Mouse (Mus musculus): ENCODE data around the gene Iah1. TPM values are rescaled to one million over a fixed set of nuclear protein-coding genes. Genes with fewer than 3 reads are reported as not detected.

Gene Iah1
- polyA plus RNA-seq, 1 experiment from 2014 or later, result 82.5 TPM

GRCm38 (mm10) chr12:21286712-21287650 lies 29.2 kb upstream of the Iah1 start:
- Histone ChIP-seq H3K4me1 (ENCODE audit: control insufficient read depth, insufficient read depth, low read length) (peaks cover 7% of the 10 kb centered on the region), H3K4me3 (ENCODE audit: low read length) (peak overlapping the region; percentile 93), H3K27me3 (replicated peaks; ENCODE audit: control insufficient read depth, insufficient read depth, low read length) (no peaks in the 10 kb centered on the region), H3K27ac (ENCODE audit: low read length) (peak overlapping the region; percentile 92), H3K9me3 (ENCODE audit: control insufficient read depth, low read length) (no peaks in the 10 kb centered on the region), H3K9ac (ENCODE audit: low read depth, low read length) (peak overlapping the region; percentile 93), H3K36me3 (ENCODE audit: control insufficient read depth, insufficient read depth, low read length) (peaks cover 4% of the 10 kb centered on the region; the same call in 1 of the 2 replicates), H3K4me2 (ENCODE audit: low read depth, low read length) (peak overlapping the region; percentile 66)
- peak; percentile 49 for ATAC-seq
- WGBS, result 27% methylated on average over 18 of the region's 18 CpGs

GRCm38 (mm10) chr12:21288716-21289395 lies 27.3 kb upstream of the Iah1 start:
- peaks cover 9% of the 10 kb centered on the region; the same call in 1 of the 2 replicates for H3K36me3 ChIP-seq (ENCODE audit: control insufficient read depth, insufficient read depth, low read length)
- ATAC-seq, result no peak
- H3K9ac ChIP-seq (ENCODE audit: low read depth, low read length), result no peak overlapping the region
- WGBS, result 95% methylated on average over 3 of the region's 3 CpGs
- H3K4me1 ChIP-seq (ENCODE audit: control insufficient read depth, insufficient read depth, low read length), result peaks cover 7% of the 10 kb centered on the region
- H3K4me2 ChIP-seq (ENCODE audit: low read depth, low read length), result no peak overlapping the region
- no peaks in the 10 kb centered on the region for H3K9me3 ChIP-seq (ENCODE audit: control insufficient read depth, low read length)
- no peaks in the 10 kb centered on the region for H3K27me3 ChIP-seq (replicated peaks; ENCODE audit: control insufficient read depth, insufficient read depth, low read length)
- no peak overlapping the region for H3K4me3 ChIP-seq (ENCODE audit: low read length)
- no peak overlapping the region for H3K27ac ChIP-seq (ENCODE audit: low read length)

DNA sequence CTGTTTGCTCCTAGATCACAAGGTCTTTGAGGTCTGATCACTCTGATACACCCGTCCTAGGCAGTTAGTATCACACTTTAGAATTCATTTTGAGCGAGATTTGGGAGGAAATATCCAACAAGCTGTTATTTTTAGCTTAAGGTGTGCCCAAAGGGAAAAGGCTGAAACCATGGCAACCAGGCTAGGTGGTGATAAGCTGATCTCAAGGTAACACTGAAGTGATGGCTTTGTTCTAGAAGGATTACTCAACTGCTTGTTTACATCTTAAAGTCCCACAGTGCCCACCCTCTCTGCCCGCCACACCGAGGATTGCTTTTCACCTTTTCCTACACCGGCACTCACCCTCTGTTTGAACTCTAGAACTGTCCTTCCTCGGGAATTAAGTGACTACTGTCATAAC lies 26.5 kb upstream of the Iah1 start:
- no peak overlapping the region for H3K4me2 ChIP-seq (ENCODE audit: low read depth, low read length)
- no peak overlapping the region for H3K27ac ChIP-seq (ENCODE audit: low read length)
- no peak overlapping the region for H3K4me3 ChIP-seq (ENCODE audit: low read length)
- WGBS, result 63% methylated on average over 6 of the region's 6 CpGs
- H3K27me3 ChIP-seq (replicated peaks; ENCODE audit: control insufficient read depth, insufficient read depth, low read length), result no peaks in the 10 kb centered on the region
- H3K9me3 ChIP-seq (ENCODE audit: control insufficient read depth, low read length), result no peaks in the 10 kb centered on the region
- ATAC-seq, result no peak
- peaks cover 7% of the 10 kb centered on the region for H3K4me1 ChIP-seq (ENCODE audit: control insufficient read depth, insufficient read depth, low read length)
- no peak overlapping the region for H3K9ac ChIP-seq (ENCODE audit: low read depth, low read length)
- H3K36me3 ChIP-seq (ENCODE audit: control insufficient read depth, insufficient read depth, low read length), result peaks cover 15% of the 10 kb centered on the region

GRCm38 (mm10) chr12:21298856-21299255 lies 17.3 kb upstream of the Iah1 start:
- no peaks in the 10 kb centered on the region for H3K27me3 ChIP-seq (replicated peaks; ENCODE audit: control insufficient read depth, insufficient read depth, low read length)
- no peak overlapping the region for H3K4me2 ChIP-seq (ENCODE audit: low read depth, low read length)
- H3K4me3 ChIP-seq (ENCODE audit: low read length), result no peak overlapping the region
- no peaks in the 10 kb centered on the region for H3K9me3 ChIP-seq (ENCODE audit: control insufficient read depth, low read length)
- no peak for ATAC-seq
- H3K27ac ChIP-seq (ENCODE audit: low read length), result no peak overlapping the region
- WGBS, result 93% methylated on average over 11 of the region's 11 CpGs
- H3K9ac ChIP-seq (ENCODE audit: low read depth, low read length), result no peak overlapping the region
- no peaks in the 10 kb centered on the region for H3K4me1 ChIP-seq (ENCODE audit: control insufficient read depth, insufficient read depth, low read length)
- H3K36me3 ChIP-seq (ENCODE audit: control insufficient read depth, insufficient read depth, low read length), result peaks cover 24% of the 10 kb centered on the region

DNA sequence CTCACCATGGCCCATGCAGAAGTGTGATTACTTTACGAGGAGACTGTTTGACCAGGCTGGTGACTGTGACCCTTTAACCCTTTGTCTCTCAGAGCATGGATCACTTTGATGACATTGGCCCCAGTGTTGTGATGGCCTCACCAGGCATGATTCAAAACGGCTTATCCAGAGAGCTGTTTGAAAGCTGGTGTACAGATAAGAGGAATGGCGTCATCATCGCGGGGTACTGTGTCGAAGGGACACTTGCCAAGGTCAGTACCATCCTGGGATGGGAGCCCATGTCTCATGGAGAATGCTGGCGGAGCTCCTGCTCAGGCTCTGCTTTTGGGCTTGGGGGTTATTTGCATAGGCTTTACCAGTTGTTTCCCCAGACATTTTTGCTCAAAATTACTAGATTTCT lies 14.9 kb upstream of the Iah1 start:
- Histone ChIP-seq H3K4me3 (ENCODE audit: low read length) (no peak overlapping the region), H3K36me3 (ENCODE audit: control insufficient read depth, insufficient read depth, low read length) (peaks cover 20% of the 10 kb centered on the region), H3K9ac (ENCODE audit: low read depth, low read length) (no peak overlapping the region), H3K9me3 (ENCODE audit: control insufficient read depth, low read length) (no peaks in the 10 kb centered on the region), H3K27me3 (replicated peaks; ENCODE audit: control insufficient read depth, insufficient read depth, low read length) (no peaks in the 10 kb centered on the region), H3K27ac (ENCODE audit: low read length) (no peak overlapping the region), H3K4me2 (ENCODE audit: low read depth, low read length) (no peak overlapping the region), H3K4me1 (ENCODE audit: control insufficient read depth, insufficient read depth, low read length) (no peaks in the 10 kb centered on the region)
- ATAC-seq, result no peak
- 79% methylated on average over 7 of the region's 7 CpGs for WGBS

DNA sequence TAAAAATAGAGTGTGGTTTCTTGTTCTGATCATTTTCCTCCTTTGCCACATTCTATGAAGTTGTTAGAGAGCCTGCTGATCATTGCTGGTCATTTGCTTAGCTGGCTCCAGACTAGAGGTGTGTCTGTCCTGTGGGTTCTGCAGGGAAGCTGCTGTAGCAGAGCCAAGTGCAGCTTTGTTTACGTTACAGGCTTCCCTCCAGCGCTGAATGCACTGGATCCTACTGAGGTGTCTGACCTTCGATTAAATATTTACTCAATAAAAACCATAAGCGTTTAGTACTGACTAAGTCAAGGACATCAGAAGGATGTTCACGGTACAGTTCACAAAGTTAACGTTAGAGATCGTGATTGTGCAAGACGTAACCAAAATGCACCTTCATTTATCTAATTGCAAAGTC lies 14.3 kb upstream of the Iah1 start:
- 29% methylated on average over 8 of the region's 8 CpGs for WGBS
- no peaks in the 10 kb centered on the region for H3K9me3 ChIP-seq (ENCODE audit: control insufficient read depth, low read length)
- peak; percentile 45; the same call in 1 of the 2 replicates for ATAC-seq
- no peaks in the 10 kb centered on the region for H3K4me1 ChIP-seq (ENCODE audit: control insufficient read depth, insufficient read depth, low read length)
- H3K9ac ChIP-seq (ENCODE audit: low read depth, low read length), result no peak overlapping the region
- H3K4me2 ChIP-seq (ENCODE audit: low read depth, low read length), result no peak overlapping the region
- no peaks in the 10 kb centered on the region for H3K27me3 ChIP-seq (replicated peaks; ENCODE audit: control insufficient read depth, insufficient read depth, low read length)
- H3K27ac ChIP-seq (ENCODE audit: low read length), result peak overlapping the region; percentile 16; the same call in 1 of the 2 replicates
- H3K36me3 ChIP-seq (ENCODE audit: control insufficient read depth, insufficient read depth, low read length), result peaks cover 20% of the 10 kb centered on the region
- no peak overlapping the region for H3K4me3 ChIP-seq (ENCODE audit: low read length)

GRCm38 (mm10) chr12:21302361-21302783 lies 13.8 kb upstream of the Iah1 start:
- peak; percentile 83 for ATAC-seq
- peak overlapping the region; percentile 16; the same call in 1 of the 2 replicates for H3K27ac ChIP-seq (ENCODE audit: low read length)
- 47% methylated on average over 5 of the region's 5 CpGs for WGBS
- H3K4me2 ChIP-seq (ENCODE audit: low read depth, low read length), result no peak overlapping the region
- H3K9ac ChIP-seq (ENCODE audit: low read depth, low read length), result no peak overlapping the region
- no peaks in the 10 kb centered on the region for H3K9me3 ChIP-seq (ENCODE audit: control insufficient read depth, low read length)
- H3K27me3 ChIP-seq (replicated peaks; ENCODE audit: control insufficient read depth, insufficient read depth, low read length), result no peaks in the 10 kb centered on the region
- no peak overlapping the region for H3K4me3 ChIP-seq (ENCODE audit: low read length)
- H3K36me3 ChIP-seq (ENCODE audit: control insufficient read depth, insufficient read depth, low read length), result peaks cover 23% of the 10 kb centered on the region
- no peaks in the 10 kb centered on the region for H3K4me1 ChIP-seq (ENCODE audit: control insufficient read depth, insufficient read depth, low read length)

GRCm38 (mm10) chr12:21305741-21306140 lies 10.4 kb upstream of the Iah1 start:
- peaks cover 26% of the 10 kb centered on the region for H3K36me3 ChIP-seq (ENCODE audit: control insufficient read depth, insufficient read depth, low read length)
- H3K4me2 ChIP-seq (ENCODE audit: low read depth, low read length), result no peak overlapping the region
- no peaks in the 10 kb centered on the region for H3K9me3 ChIP-seq (ENCODE audit: control insufficient read depth, low read length)
- H3K27me3 ChIP-seq (replicated peaks; ENCODE audit: control insufficient read depth, insufficient read depth, low read length), result no peaks in the 10 kb centered on the region
- H3K9ac ChIP-seq (ENCODE audit: low read depth, low read length), result no peak overlapping the region
- no peak overlapping the region for H3K27ac ChIP-seq (ENCODE audit: low read length)
- no peaks in the 10 kb centered on the region for H3K4me1 ChIP-seq (ENCODE audit: control insufficient read depth, insufficient read depth, low read length)
- no peak for ATAC-seq
- no peak overlapping the region for H3K4me3 ChIP-seq (ENCODE audit: low read length)
- 91% methylated on average over 4 of the region's 4 CpGs for WGBS

- no peak overlapping the region for H3K9ac ChIP-seq (ENCODE audit: low read depth, low read length)
- peaks cover 23% of the 10 kb centered on the region for H3K36me3 ChIP-seq (ENCODE audit: control insufficient read depth, insufficient read depth, low read length)
- ATAC-seq, result no peak
- no peaks in the 10 kb centered on the region for H3K27me3 ChIP-seq (replicated peaks; ENCODE audit: control insufficient read depth, insufficient read depth, low read length)
- no peaks in the 10 kb centered on the region for H3K4me1 ChIP-seq (ENCODE audit: control insufficient read depth, insufficient read depth, low read length)
- no peaks in the 10 kb centered on the region for H3K9me3 ChIP-seq (ENCODE audit: control insufficient read depth, low read length)
- H3K4me2 ChIP-seq (ENCODE audit: low read depth, low read length), result no peak overlapping the region
- 84% methylated on average over 4 of the region's 4 CpGs for WGBS
- no peak overlapping the region for H3K4me3 ChIP-seq (ENCODE audit: low read length)
- H3K27ac ChIP-seq (ENCODE audit: low read length), result no peak overlapping the region
These were observed 9.5 kb upstream of the Iah1 start for GRCm38 (mm10) chr12:21306721-21307120.
